Mouse (Mus musculus) erythroblast, adult 5-6 weeks (primary cell): Measurements from ENCODE around the gene Alox8. TPM values are rescaled to one million over a fixed set of nuclear protein-coding genes. Genes with fewer than 3 reads are reported as not detected.

Experiments used
- total RNA-seq, 2 experiments: library from RNA; stranded (forward) in 1 of 2; stranded (reverse) in 1 of 2; fragments of 150-400 nt in 1 of 2; fragments of 200-764, 138-1000 nt in 1 of 2; gene quantifications; 2 replicates each; pipeline versions ENCODE4 v1.2.3 to v1.2.4; 2015 to 2017; ENCODE audit warnings: low replicate concordance in 2 of 2

Gene Alox8
- total RNA-seq, 2 experiments from 2014 or later: 0.34 TPM; not detected in 1

Other genes starting within 250 kb of the Alox8 start
- not detected in 2 replicates for gene Arhgef15, start 240.4 kb downstream of the Alox8 start, total RNA-seq (2015; ENCODE audit: low replicate concordance)
- gene Arhgef15, start 240.4 kb downstream of the Alox8 start, total RNA-seq (2017; ENCODE audit: low replicate concordance): not detected in 2 replicates
- gene Slc25a35, start 229.7 kb downstream of the Alox8 start, total RNA-seq (2015; ENCODE audit: low replicate concordance): 0.84 and 8.3 TPM in 2 replicates
- 0.94 TPM in 1 of 2 replicates, not detected in the other for gene Slc25a35, start 229.7 kb downstream of the Alox8 start, total RNA-seq (2017; ENCODE audit: low replicate concordance)
- 11.5 and 18.8 TPM in 2 replicates for gene Rangrf, start 222.7 kb downstream of the Alox8 start, total RNA-seq (2015; ENCODE audit: low replicate concordance)
- 5.0 and 16.0 TPM in 2 replicates for gene Rangrf, start 222.7 kb downstream of the Alox8 start, total RNA-seq (2017; ENCODE audit: low replicate concordance)
- gene Pfas, start 189.4 kb downstream of the Alox8 start, total RNA-seq (2015; ENCODE audit: low replicate concordance): 19.6 and 51.7 TPM in 2 replicates
- gene Pfas, start 189.4 kb downstream of the Alox8 start, total RNA-seq (2017; ENCODE audit: low replicate concordance): 18.3 and 36.7 TPM in 2 replicates
- gene Ctc1, start 181.9 kb downstream of the Alox8 start, total RNA-seq (2015; ENCODE audit: low replicate concordance): 14.4 and 26.5 TPM in 2 replicates
- gene Ctc1, start 181.9 kb downstream of the Alox8 start, total RNA-seq (2017; ENCODE audit: low replicate concordance): 6.4 and 8.9 TPM in 2 replicates
- gene Aurkb, start 152.2 kb downstream of the Alox8 start, total RNA-seq (2015; ENCODE audit: low replicate concordance): 32.9 and 35.3 TPM in 2 replicates
- gene Aurkb, start 152.2 kb downstream of the Alox8 start, total RNA-seq (2017; ENCODE audit: low replicate concordance): 74.0 and 102 TPM in 2 replicates
- gene Borcs6, start 138.1 kb downstream of the Alox8 start, total RNA-seq (2015; ENCODE audit: low replicate concordance): 2.5 and 3.1 TPM in 2 replicates
- 1.0 and 4.7 TPM in 2 replicates for gene Borcs6, start 138.1 kb downstream of the Alox8 start, total RNA-seq (2017; ENCODE audit: low replicate concordance)
- gene Tmem107, start 127.0 kb downstream of the Alox8 start, total RNA-seq (2015; ENCODE audit: low replicate concordance): 2.3 and 6.1 TPM in 2 replicates
- 2.9 and 3.9 TPM in 2 replicates for gene Tmem107, start 127.0 kb downstream of the Alox8 start, total RNA-seq (2017; ENCODE audit: low replicate concordance)
- 50.3 and 58.7 TPM in 2 replicates for gene Vamp2, start 109.4 kb downstream of the Alox8 start, total RNA-seq (2015; ENCODE audit: low replicate concordance)
- 12.4 and 17.8 TPM in 2 replicates for gene Vamp2, start 109.4 kb downstream of the Alox8 start, total RNA-seq (2017; ENCODE audit: low replicate concordance)
- 2.3 and 3.1 TPM in 2 replicates for gene Per1, start 102.6 kb downstream of the Alox8 start, total RNA-seq (2015; ENCODE audit: low replicate concordance)
- gene Per1, start 102.6 kb downstream of the Alox8 start, total RNA-seq (2017; ENCODE audit: low replicate concordance): 1.7 and 1.9 TPM in 2 replicates
- not detected in 2 replicates for gene Hes7, start 77.4 kb downstream of the Alox8 start, total RNA-seq (2015; ENCODE audit: low replicate concordance)
- gene Hes7, start 77.4 kb downstream of the Alox8 start, total RNA-seq (2017; ENCODE audit: low replicate concordance): not detected in 2 replicates
- not detected in 2 replicates for gene 9130213A22Rik, start 75.3 kb downstream of the Alox8 start, total RNA-seq (2015; ENCODE audit: low replicate concordance)
- gene 9130213A22Rik, start 75.3 kb downstream of the Alox8 start, total RNA-seq (2017; ENCODE audit: low replicate concordance): not detected in 2 replicates
- not detected in 2 replicates for gene Aloxe3, start 71.9 kb downstream of the Alox8 start, total RNA-seq (2015; ENCODE audit: low replicate concordance)
- gene Aloxe3, start 71.9 kb downstream of the Alox8 start, total RNA-seq (2017; ENCODE audit: low replicate concordance): 0.51 TPM in 1 of 2 replicates, not detected in the other
- not detected in 2 replicates for gene Alox12b, start 40.9 kb downstream of the Alox8 start, total RNA-seq (2015; ENCODE audit: low replicate concordance)
- not detected in 2 replicates for gene Alox12b, start 40.9 kb downstream of the Alox8 start, total RNA-seq (2017; ENCODE audit: low replicate concordance)
- gene Gucy2e, start 39.2 kb upstream of the Alox8 start, total RNA-seq (2015; ENCODE audit: low replicate concordance): not detected in 2 replicates
- under 0.01 TPM in 1 of 2 replicates, not detected in the other for gene Gucy2e, start 39.2 kb upstream of the Alox8 start, total RNA-seq (2017; ENCODE audit: low replicate concordance)
- 2.9 and 7.3 TPM in 2 replicates for gene Cntrob, start 125.9 kb upstream of the Alox8 start, total RNA-seq (2015; ENCODE audit: low replicate concordance)
- 16.9 and 24.4 TPM in 2 replicates for gene Cntrob, start 125.9 kb upstream of the Alox8 start, total RNA-seq (2017; ENCODE audit: low replicate concordance)
- 33.2 and 43.7 TPM in 2 replicates for gene Trappc1, start 126.1 kb upstream of the Alox8 start, total RNA-seq (2015; ENCODE audit: low replicate concordance)
- gene Trappc1, start 126.1 kb upstream of the Alox8 start, total RNA-seq (2017; ENCODE audit: low replicate concordance): 12.7 and 24.8 TPM in 2 replicates
- not detected in 2 replicates for gene Kcnab3, start 128.4 kb upstream of the Alox8 start, total RNA-seq (2015; ENCODE audit: low replicate concordance)
- not detected in 2 replicates for gene Kcnab3, start 128.4 kb upstream of the Alox8 start, total RNA-seq (2017; ENCODE audit: low replicate concordance)
- gene Rnf227, start 142.6 kb upstream of the Alox8 start, total RNA-seq (2015; ENCODE audit: low replicate concordance): 1.7 and 15.2 TPM in 2 replicates
- 0.70 and 3.2 TPM in 2 replicates for gene Rnf227, start 142.6 kb upstream of the Alox8 start, total RNA-seq (2017; ENCODE audit: low replicate concordance)
- gene Chd3, start 171.6 kb upstream of the Alox8 start, total RNA-seq (2015; ENCODE audit: low replicate concordance): 7.9 and 9.8 TPM in 2 replicates
- gene Chd3, start 171.6 kb upstream of the Alox8 start, total RNA-seq (2017; ENCODE audit: low replicate concordance): 16.8 and 18.5 TPM in 2 replicates
- gene Naa38, start 197.6 kb upstream of the Alox8 start, total RNA-seq (2015; ENCODE audit: low replicate concordance): 25.6 and 30.3 TPM in 2 replicates
- gene Naa38, start 197.6 kb upstream of the Alox8 start, total RNA-seq (2017; ENCODE audit: low replicate concordance): 18.5 and 25.2 TPM in 2 replicates
- 12.5 and 16.1 TPM in 2 replicates for gene Cyb5d1, start 197.8 kb upstream of the Alox8 start, total RNA-seq (2015; ENCODE audit: low replicate concordance)
- gene Cyb5d1, start 197.8 kb upstream of the Alox8 start, total RNA-seq (2017; ENCODE audit: low replicate concordance): 23.5 and 31.4 TPM in 2 replicates
- not detected in 2 replicates for gene Tmem88, start 200.4 kb upstream of the Alox8 start, total RNA-seq (2015; ENCODE audit: low replicate concordance)
- not detected in 2 replicates for gene Tmem88, start 200.4 kb upstream of the Alox8 start, total RNA-seq (2017; ENCODE audit: low replicate concordance)
- 5.8 and 8.2 TPM in 2 replicates for gene Kdm6b, start 215.8 kb upstream of the Alox8 start, total RNA-seq (2015; ENCODE audit: low replicate concordance)
- gene Kdm6b, start 215.8 kb upstream of the Alox8 start, total RNA-seq (2017; ENCODE audit: low replicate concordance): 0.84 and 1.5 TPM in 2 replicates